Comparison of ENCODE assay signal across 19 mouse cellular contexts in genomic region chr7:101516460-101516859, GRCm38 (mm10).
DNase-seq lines count a peak whose midpoint lies in the region; ATAC-seq and TF ChIP-seq lines count a peak whose summit lies in the region.
"Had no signal": no experiment of that assay in that cellular context is flagged by ENCODE, and none has a peak within 500 bp of the region (broad histone marks: within the 10 kb centered on the region; RNA-seq: fewer than 3 reads in every experiment).

No protein-coding gene starts in this region.

- no peaks in the 10 kb centered on the region for H3K36me3 ChIP-seq in heart, embryonic 12.5 days
- peaks cover 5% of the 10 kb centered on the region for H3K36me3 ChIP-seq in spleen, adult 2 months (ENCODE audit: control insufficient read depth, insufficient read depth, low read length)
- H3K36me3 ChIP-seq in MEL (ENCODE audit: control insufficient read depth in 1 of 2, insufficient read depth in 2 of 2, low read length in 2 of 2): no peaks in the 10 kb centered on the region
- H3K36me3 ChIP-seq in embryonic facial prominence, embryonic 10.5 days (replicated peaks): no peaks in the 10 kb centered on the region
- H3K36me3 ChIP-seq: forebrain, embryonic 10.5 days; hindbrain, embryonic 10.5 days; limb, embryonic 12.5 days had no signal

- H3K4me3 ChIP-seq in heart, embryonic 12.5 days: no peak overlapping the region
- H3K4me3 ChIP-seq in spleen, adult 2 months (ENCODE audit: extremely low read depth, insufficient read depth, insufficient read length): no peak overlapping the region
- no peak overlapping the region for H3K4me3 ChIP-seq in MEL (ENCODE audit: control insufficient read depth in 1 of 2, insufficient read depth in 1 of 2, low read depth in 2 of 2, low read length in 2 of 2)
- no peak overlapping the region for H3K4me3 ChIP-seq in embryonic facial prominence, embryonic 10.5 days
- H3K4me3 ChIP-seq: forebrain, embryonic 10.5 days; hindbrain, embryonic 10.5 days; limb, embryonic 12.5 days had no signal

- no peak for ATAC-seq in heart, embryonic 12.5 days (ENCODE audit: insufficient number of reproducible peaks, low FRiP score)
- ATAC-seq in inflammation-experienced regulatory T-cells, adult 6 months: no peak
- ATAC-seq: activated CD4-positive, CD25-positive, alpha-beta regulatory T cell, adult 4 months; lung, postnatal 0 days had no signal

- WGBS in heart, embryonic 12.5 days: 64% methylated on average over 6 of the region's 6 CpGs
- 68% methylated on average over 6 of the region's 6 CpGs for WGBS in spleen, adult 2 months
- 66% methylated on average over 6 of the region's 6 CpGs for WGBS in embryonic facial prominence, embryonic 10.5 days

- H3K27ac ChIP-seq in heart, embryonic 12.5 days (ENCODE audit: poor library complexity, severe bottlenecking): no peak overlapping the region
- H3K27ac ChIP-seq in spleen, adult 2 months (ENCODE audit: insufficient read depth, low read length): no peak overlapping the region
- no peak overlapping the region for H3K27ac ChIP-seq in MEL (ENCODE audit: control insufficient read depth, low read depth, low read length)
- H3K27ac ChIP-seq in embryonic facial prominence, embryonic 10.5 days (replicated peaks): no peak overlapping the region
- H3K27ac ChIP-seq: forebrain, embryonic 10.5 days; hindbrain, embryonic 10.5 days; limb, embryonic 12.5 days had no signal

- TF ChIP-seq POLR2A in spleen, adult 2 months (IDR thresholded peaks at IDR 0.05; ENCODE audit: low read depth, low read length): no peak
- TF ChIP-seq POLR2A in MEL (IDR thresholded peaks at IDR 0.05; ENCODE audit: control insufficient read depth in 1 of 2, insufficient read depth in 1 of 2, low read depth in 1 of 2, low read length in 2 of 2, poor library complexity in 1 of 2): no peak

- peak; percentile 82 for DNase-seq in heart, adult 11 months
- no peak for DNase-seq in spleen, adult 2 months (ENCODE audit: low read depth in 1 of 2, low spot score in 2 of 2)
- DNase-seq in spleen, postnatal 36 days (ENCODE audit: low spot score in 2 of 2): no peak
- DNase-seq in MEL (ENCODE audit: low read depth, low spot score): peak; percentile 35
- DNase-seq in naive thymus-derived CD4-positive, alpha-beta T cell, adult 2 months (ENCODE audit: low read depth): peak; percentile 67
- no peak for DNase-seq in embryonic facial prominence, embryonic 10.5 days (ENCODE audit: low spot score)
- DNase-seq: cerebellum, adult 9-10 months; kidney, adult 18-20 months; layer of hippocampus, adult 9-11 months; right cerebral cortex, postnatal 4 days had no signal

- peak; percentile 26; the same call in 1 of the 2 replicates for TF ChIP-seq CTCF in spleen, adult 2 months (IDR thresholded peaks at IDR 0.05; ENCODE audit: extremely low read depth, insufficient read depth, insufficient read length, insufficient replicate concordance)
- TF ChIP-seq CTCF in MEL (IDR thresholded peaks at IDR 0.05 in 2 of 3, conservative IDR thresholded peaks at IDR 0.05 in 1 of 3; ENCODE audit: control insufficient read depth in 1 of 3, insufficient read depth in 1 of 3, low read depth in 2 of 3, low read length in 3 of 3, poor library complexity in 1 of 3, severe bottlenecking in 1 of 3): peak; percentile 48 to 79 (median 62)

- no peak overlapping the region for H3K9ac ChIP-seq in heart, embryonic 12.5 days
- H3K9ac ChIP-seq in MEL (ENCODE audit: control insufficient read depth, low read depth, low read length, poor library complexity, severe bottlenecking): no peak overlapping the region
- H3K9ac ChIP-seq: limb, embryonic 12.5 days had no signal

- no peaks in the 10 kb centered on the region for H3K79me2 ChIP-seq in MEL (ENCODE audit: control insufficient read depth, insufficient read depth, low read length, poor library complexity)

- peaks cover 2% of the 10 kb centered on the region; the same call in 1 of the 2 replicates for H3K4me1 ChIP-seq in heart, embryonic 12.5 days (replicated peaks)
- no peaks in the 10 kb centered on the region for H3K4me1 ChIP-seq in spleen, adult 2 months (ENCODE audit: control insufficient read depth, insufficient read depth, insufficient read length)
- H3K4me1 ChIP-seq in MEL (ENCODE audit: control insufficient read depth in 1 of 2, insufficient read depth in 2 of 2, low read length in 2 of 2): no peaks in the 10 kb centered on the region
- peaks cover 9% of the 10 kb centered on the region for H3K4me1 ChIP-seq in embryonic facial prominence, embryonic 10.5 days
- H3K4me1 ChIP-seq: limb, embryonic 12.5 days had no signal

- TF ChIP-seq RAD21 in MEL (IDR thresholded peaks at IDR 0.05; ENCODE audit: low read depth, low read length): peak; percentile 33

- H3K4me2 ChIP-seq in heart, embryonic 12.5 days: no peak overlapping the region
- H3K4me2 ChIP-seq: heart, embryonic 11.5 days; limb, embryonic 12.5 days; midbrain, embryonic 11.5 days had no signal

- TF ChIP-seq EP300 in MEL (IDR thresholded peaks at IDR 0.05; ENCODE audit: low read depth in 1 of 2, low read length in 2 of 2): no peak

- H3K9me3 ChIP-seq in heart, embryonic 12.5 days (replicated peaks): no peaks in the 10 kb centered on the region
- H3K9me3 ChIP-seq in MEL (replicated peaks; ENCODE audit: insufficient read depth, low read length): no peaks in the 10 kb centered on the region
- H3K9me3 ChIP-seq in embryonic facial prominence, embryonic 10.5 days: no peaks in the 10 kb centered on the region
- H3K9me3 ChIP-seq: forebrain, embryonic 10.5 days; hindbrain, embryonic 10.5 days; limb, embryonic 12.5 days had no signal

- H3K27me3 ChIP-seq in heart, embryonic 12.5 days (replicated peaks): peaks cover 10% of the 10 kb centered on the region; the same call in 1 of the 2 replicates
- no peaks in the 10 kb centered on the region for H3K27me3 ChIP-seq in spleen, adult 2 months (ENCODE audit: control insufficient read depth, insufficient read depth, low read length)
- peaks cover 3 to 7% of the 10 kb centered on the region in 2 experiments; a peak in 3 of 4 replicates for H3K27me3 ChIP-seq in MEL (ENCODE audit: control insufficient read depth in 1 of 2, insufficient read depth in 2 of 2, low read length in 2 of 2)
- no peaks in the 10 kb centered on the region for H3K27me3 ChIP-seq in embryonic facial prominence, embryonic 10.5 days (replicated peaks; ENCODE audit: low read depth, poor library complexity, severe bottlenecking)
- H3K27me3 ChIP-seq: limb, embryonic 12.5 days had no signal

TF ChIP-seq in MEL, 35 proteins besides CTCF, POLR2A, EP300 and RAD21:
- TF ChIP-seq MAFK (IDR thresholded peaks at IDR 0.05; ENCODE audit: borderline replicate concordance, low read depth, low read length) (no peak), TAL1 (IDR thresholded peaks at IDR 0.05; ENCODE audit: low read length) (no peak), MAZ (IDR thresholded peaks at IDR 0.05; ENCODE audit: low read depth, low read length) (peak; percentile 23; the same call in 1 of the 2 replicates), SMC3 (IDR thresholded peaks at IDR 0.05; ENCODE audit: low read depth, low read length) (peak; percentile 61)
TF ChIP-seq in MEL: peak in this region for 2.

Comparison
In these comparisons a context has a peak if more than half of its experiments do, and no peak if none do; other contexts are left out.
1. DNase-seq: peak in heart, adult 11 months (single experiment), MEL (single experiment) and naive thymus-derived CD4-positive, alpha-beta T cell, adult 2 months (single experiment); none in spleen, adult 2 months (0 of 2), spleen, postnatal 36 days (0 of 2) and embryonic facial prominence, embryonic 10.5 days (single experiment).